Mouse (Mus musculus): ENCODE results near the gene 1700015G11Rik.

The 1700015G11Rik gene
- long read RNA-seq, experiment 1: 0 reads
- long read RNA-seq, experiment 2: 0 reads

- intact Hi-C loops (cut with DNase I): no loop called here
Observed at GRCm38 (mm10) chr7:52015628-52016027, at the start of gene 1700015G11Rik. TSS of gene 1700015G11Rik (minus strand) at chr7:52015728.

GRCm38 (mm10) chr7:52056954-52057353 lies 41.4 kb upstream of the 1700015G11Rik start:
- intact Hi-C loops (cut with DNase I): no loop called here

- intact Hi-C loops (cut with DNase I): no loop called here
Observed at GRCm38 (mm10) chr7:52056274-52056673, 40.7 kb upstream of the 1700015G11Rik start.

GRCm38 (mm10) chr7:52055831-52056230 lies 40.3 kb upstream of the 1700015G11Rik start:
- intact Hi-C loops (cut with DNase I): no loop called here

GRCm38 (mm10) chr7:52037600-52038582 lies 22.4 kb upstream of the 1700015G11Rik start:
- intact Hi-C loops (cut with DNase I): loop anchor here (5.0 kb wide), 1 partner anchor 354 kb away; no protein-coding TSS in a partner anchor

- intact Hi-C loops (cut with DNase I): no loop called here
Observed at GRCm38 (mm10) chr7:52024050-52024626, 8.6 kb upstream of the 1700015G11Rik start.

- intact Hi-C loops (cut with DNase I): no loop called here
Observed at GRCm38 (mm10) chr7:52022039-52022438, 6.5 kb upstream of the 1700015G11Rik start.

- intact Hi-C loops (cut with DNase I): no loop called here
Observed at GRCm38 (mm10) chr7:52015180-52015579, 348 bp downstream of the 1700015G11Rik start.

GRCm38 (mm10) chr7:52013457-52013856 lies 2.1 kb downstream of the 1700015G11Rik start:
- intact Hi-C loops (cut with DNase I): no loop called here

- intact Hi-C loops (cut with DNase I): no loop called here
Observed at GRCm38 (mm10) chr7:52007138-52007537, 8.4 kb downstream of the 1700015G11Rik start.

- intact Hi-C loops (cut with DNase I): no loop called here
Observed at GRCm38 (mm10) chr7:52006296-52006630, 9.3 kb downstream of the 1700015G11Rik start.

- intact Hi-C loops (cut with DNase I): no loop called here
Observed at GRCm38 (mm10) chr7:52005511-52006295, 9.8 kb downstream of the 1700015G11Rik start, which contains the start of gene Svip. TSS of gene Svip (minus strand) at chr7:52006018.

GRCm38 (mm10) chr7:51991020-51991419 lies 24.5 kb downstream of the 1700015G11Rik start:
- intact Hi-C loops (cut with DNase I): no loop called here

- intact Hi-C loops (cut with DNase I): no loop called here
Observed at GRCm38 (mm10) chr7:51986909-51987308, 28.6 kb downstream of the 1700015G11Rik start.

GRCm38 (mm10) chr7:51985763-51986162 lies 29.8 kb downstream of the 1700015G11Rik start:
- intact Hi-C loops (cut with DNase I): no loop called here

GRCm38 (mm10) chr7:51982303-51982702 lies 33.2 kb downstream of the 1700015G11Rik start:
- intact Hi-C loops (cut with DNase I): no loop called here

- intact Hi-C loops (cut with DNase I): loop anchor here (2.0 kb wide), 1 partner anchor 360 kb away; no protein-coding TSS in a partner anchor
Observed at GRCm38 (mm10) chr7:51979271-51979670, 36.3 kb downstream of the 1700015G11Rik start.

- intact Hi-C loops (cut with DNase I): no loop called here
Observed at GRCm38 (mm10) chr7:51975181-51975580, 40.3 kb downstream of the 1700015G11Rik start.

GRCm38 (mm10) chr7:51973526-51973925 lies 42.0 kb downstream of the 1700015G11Rik start:
- intact Hi-C loops (cut with DNase I): no loop called here

- intact Hi-C loops (cut with DNase I): no loop called here
Observed at GRCm38 (mm10) chr7:51973091-51973490, 42.4 kb downstream of the 1700015G11Rik start.

- intact Hi-C loops (cut with DNase I): no loop called here
Observed at GRCm38 (mm10) chr7:51972252-51972855, 43.2 kb downstream of the 1700015G11Rik start.

Data from adrenal gland (tissue).